Mouse (Mus musculus) heart, postnatal 0 days (tissue): ENCODE measurements at regions not wholly inside any gene's neighbourhood (a gene's known extent, or its start where the extent isn't known, plus 50 kb on each side); places are given as distances from the start of the nearest gene placed in this dataset.
A peak's percentile ranks its signal among the peaks of the same experiment; 100 is the strongest.

Experiments
- ATAC-seq: fragments of 200-750 bp; cut with Nextera tagmentation; 2 replicates; pipeline ENCODE4 v1.8.0; 2017; ENCODE audit warnings: low read depth, moderate number of reproducible peaks, moderate library complexity; ENCODE audit not compliant: insufficient read depth
- DNase-seq: peaks from one replicate; pipeline ENCODE4 v3.0.0-alpha.2; 2016; ENCODE audit warnings: low spot score
- H3K27ac ChIP-seq: fragments of 300-500 bp; sonication (generic); 2 replicates; pipeline ENCODE4 v1.5.1; 2014; ENCODE audit warnings: low read depth, mild to moderate bottlenecking
- H3K27me3 ChIP-seq: fragments of 300-500 bp; sonication (generic); 2 replicates; pipeline ENCODE4 v1.6.1; 2014; ENCODE audit warnings: low read length, mixed read lengths; ENCODE audit not compliant: control insufficient read depth, insufficient read depth
- H3K36me3 ChIP-seq: fragments of 300-500 bp; sonication (generic); replicated peaks from 2 replicates; pipeline ENCODE4 v1.6.1; 2014; ENCODE audit warnings: low read length, mixed read lengths; ENCODE audit not compliant: control insufficient read depth, insufficient read depth
- H3K4me1 ChIP-seq: fragments of 300-500 bp; sonication (generic); 2 replicates; pipeline ENCODE4 v1.6.1; 2014; ENCODE audit warnings: antibody characterized with exemption; ENCODE audit not compliant: control insufficient read depth, insufficient read depth
- H3K4me2 ChIP-seq: fragments of 300-500 bp; sonication (generic); 2 replicates; pipeline ENCODE4 v1.6.1; 2014; ENCODE audit warnings: low read depth, mild to moderate bottlenecking, low read length, moderate library complexity
- H3K4me3 ChIP-seq: fragments of 300-500 bp; sonication (generic); 2 replicates; pipeline ENCODE4 v1.5.1; 2014; ENCODE audit warnings: low read depth, low read length
- H3K9ac ChIP-seq: fragments of 300-500 bp; sonication (generic); replicated peaks from 2 replicates; pipeline ENCODE4 v1.6.1; 2014; ENCODE audit warnings: low read depth, low read length, mixed read lengths
- H3K9me3 ChIP-seq: fragments of 300-500 bp; sonication (generic); replicated peaks from 2 replicates; pipeline ENCODE4 v1.6.1; 2016; ENCODE audit warnings: low read length; ENCODE audit not compliant: control insufficient read depth
- CTCF ChIP-seq: IDR thresholded peaks from 2 replicates; pipeline ENCODE4 v1.5.1; 2016; ENCODE audit warnings: antibody characterized with exemption, control low read depth, low read depth
- EP300 ChIP-seq: IDR thresholded peaks from 2 replicates; pipeline ENCODE4 v1.6.1; 2016; ENCODE audit warnings: antibody characterized with exemption, low read depth
- WGBS: fragments of 180-500 bp; shearing (Covaris S2); extraction: QIAGEN DNeasy Blood & Tissue Kit; methylation state at CpG from one replicate; pipeline ENCODE4 v1.1.7; 2014; 5-methylcytosine and 5-hydroxymethylcytosine counted together

GRCm38 (mm10) chr9:69668475-69669090, 92.2 kb downstream of the Foxb1 start:
- 11% methylated on average over 9 of the region's 9 CpGs for WGBS

GRCm38 (mm10) chr9:69667064-69667533, 93.6 kb downstream of the Foxb1 start:
- TF ChIP-seq CTCF = no peak
- TF ChIP-seq EP300 = no peak
- Histone ChIP-seq H3K4me3 (no peak overlapping the region), H3K27ac (no peak overlapping the region), H3K9me3 (no peaks in the 10 kb centered on the region), H3K4me1 (no peaks in the 10 kb centered on the region), H3K36me3 (no peaks in the 10 kb centered on the region), H3K27me3 (peaks cover 56% of the 10 kb centered on the region), H3K9ac (no peak overlapping the region), H3K4me2 (no peak overlapping the region)
- WGBS = 25% methylated on average over 7 of the region's 7 CpGs
- no peak for DNase-seq
- no peak for ATAC-seq

More at GRCm38 (mm10) chr9:69668475-69669090, 92.2 kb downstream of the Foxb1 start:
- no peak overlapping the region for H3K9ac ChIP-seq
- TF ChIP-seq EP300 = no peak
- no peak for TF ChIP-seq CTCF
- DNase-seq = no peak
- H3K4me2 ChIP-seq = no peak overlapping the region
- peaks cover 71% of the 10 kb centered on the region for H3K27me3 ChIP-seq
- ATAC-seq = no peak
- H3K4me3 ChIP-seq = no peak overlapping the region
- H3K36me3 ChIP-seq = no peaks in the 10 kb centered on the region
- no peaks in the 10 kb centered on the region for H3K4me1 ChIP-seq
- H3K9me3 ChIP-seq = no peaks in the 10 kb centered on the region
- H3K27ac ChIP-seq = no peak overlapping the region

- ATAC-seq (no peak), DNase-seq (no peak)
- no peaks in the 10 kb centered on the region for H3K36me3 ChIP-seq
- WGBS = 75% methylated on average over 3 of the region's 3 CpGs
- no peaks in the 10 kb centered on the region for H3K4me1 ChIP-seq
- H3K27me3 ChIP-seq = peaks cover 28% of the 10 kb centered on the region
- H3K27ac ChIP-seq = no peak overlapping the region
- no peak overlapping the region for H3K9ac ChIP-seq
- no peak overlapping the region for H3K4me2 ChIP-seq
- H3K9me3 ChIP-seq = no peaks in the 10 kb centered on the region
- TF ChIP-seq CTCF (no peak), EP300 (no peak)
- no peak overlapping the region for H3K4me3 ChIP-seq
Observed at GRCm38 (mm10) chr9:69664201-69664600, 96.5 kb downstream of the Foxb1 start.

GRCm38 (mm10) chr9:69662394-69662793, 98.3 kb downstream of the Foxb1 start:
- Histone ChIP-seq H3K27ac (no peak overlapping the region), H3K4me3 (no peak overlapping the region), H3K36me3 (no peaks in the 10 kb centered on the region), H3K4me2 (no peak overlapping the region), H3K9me3 (no peaks in the 10 kb centered on the region), H3K4me1 (no peaks in the 10 kb centered on the region), H3K27me3 (peaks cover 10% of the 10 kb centered on the region), H3K9ac (no peak overlapping the region)
- TF ChIP-seq CTCF (peak; percentile 31), EP300 (no peak)
- WGBS = 32% methylated on average over 5 of the region's 5 CpGs
- no peak for DNase-seq
- ATAC-seq = no peak

GRCm38 (mm10) chr9:69658276-69658675, 102.5 kb downstream of the Foxb1 start:
- Histone ChIP-seq H3K4me1 (no peaks in the 10 kb centered on the region), H3K9me3 (no peaks in the 10 kb centered on the region), H3K27me3 (no peaks in the 10 kb centered on the region), H3K9ac (no peak overlapping the region), H3K27ac (no peak overlapping the region), H3K4me2 (no peak overlapping the region), H3K36me3 (no peaks in the 10 kb centered on the region), H3K4me3 (no peak overlapping the region)
- no peak for TF ChIP-seq CTCF
- no peak for TF ChIP-seq EP300
- DNase-seq = no peak
- WGBS = 90% methylated on average over 4 of the region's 4 CpGs
- no peak for ATAC-seq

- no peak overlapping the region for H3K4me3 ChIP-seq
- H3K4me2 ChIP-seq = no peak overlapping the region
- H3K4me1 ChIP-seq = no peaks in the 10 kb centered on the region
- 67% methylated on average over 6 of the region's 6 CpGs for WGBS
- H3K36me3 ChIP-seq = no peaks in the 10 kb centered on the region
- ATAC-seq (no peak), DNase-seq (no peak)
- no peaks in the 10 kb centered on the region for H3K27me3 ChIP-seq
- H3K9me3 ChIP-seq = no peaks in the 10 kb centered on the region
- no peak overlapping the region for H3K9ac ChIP-seq
- no peak for TF ChIP-seq EP300
- TF ChIP-seq CTCF = no peak
- no peak overlapping the region for H3K27ac ChIP-seq
Observed at GRCm38 (mm10) chr9:69656053-69656452, 104.7 kb downstream of the Foxb1 start.
